Mouse (Mus musculus): ENCODE measurements around the gene Ugt1a9. TPM values are rescaled to one million over a fixed set of nuclear protein-coding genes. Genes with fewer than 3 reads are reported as not detected.

Ugt1a9 gene
- polyA plus RNA-seq, 1 experiment: not detected

DNA sequence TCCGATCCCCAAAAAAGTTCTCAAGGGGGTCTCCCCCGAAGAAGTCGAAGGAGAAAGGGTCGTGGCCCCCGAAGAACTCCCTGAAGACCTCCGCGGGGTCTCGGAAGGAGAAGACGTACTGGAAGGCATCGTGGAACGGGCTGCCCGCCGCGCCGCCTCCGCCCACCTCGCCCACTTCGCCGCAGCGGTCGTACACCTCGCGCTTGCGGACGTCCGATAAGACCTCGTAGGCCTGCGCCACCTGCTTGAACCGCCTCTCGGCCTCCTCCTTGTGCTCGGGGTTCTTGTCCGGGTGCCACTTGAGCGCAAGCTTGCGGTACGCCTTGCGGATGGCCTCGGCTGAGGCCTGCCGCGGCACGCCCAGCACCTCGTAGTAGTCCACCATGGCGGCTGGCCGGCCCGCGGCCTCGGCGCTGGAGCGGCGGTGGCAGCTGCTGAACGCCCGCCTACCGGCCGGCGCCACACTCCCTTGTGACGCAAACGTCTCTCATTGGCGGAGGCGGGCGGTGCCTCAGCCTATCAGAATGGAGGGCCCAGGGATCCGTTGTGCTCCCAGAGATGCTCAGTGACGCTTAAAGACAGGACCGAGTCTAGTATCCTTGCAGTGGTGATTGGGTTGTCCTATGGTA, 134.8 kb downstream of the Ugt1a9 start, which contains the start of gene Dnajb3:
TSS of gene Dnajb3 (minus strand) at position 489 of the 629 bp plus-strand sequence.
- peaks cover 41% of the 10 kb centered on the region for H3K36me3 ChIP-seq (ENCODE audit: control insufficient read depth)
- peaks cover 16% of the 10 kb centered on the region for H3K9me3 ChIP-seq (ENCODE audit: control insufficient read depth, low read length)
- H3K4me3 ChIP-seq (replicated peaks): peak within 1 kb of the TSS; percentile 81
- TF ChIP-seq GATA1 (IDR thresholded peaks at IDR 0.05; ENCODE audit: low read length) (peak; percentile 27; the same call in 1 of the 2 replicates), TAL1 (IDR thresholded peaks at IDR 0.05; ENCODE audit: low read length) (no peak)
- H3K27me3 ChIP-seq (ENCODE audit: control insufficient read depth): peaks cover 2% of the 10 kb centered on the region
- peaks cover 65% of the 10 kb centered on the region for H3K4me1 ChIP-seq (ENCODE audit: control insufficient read depth)

DNA sequence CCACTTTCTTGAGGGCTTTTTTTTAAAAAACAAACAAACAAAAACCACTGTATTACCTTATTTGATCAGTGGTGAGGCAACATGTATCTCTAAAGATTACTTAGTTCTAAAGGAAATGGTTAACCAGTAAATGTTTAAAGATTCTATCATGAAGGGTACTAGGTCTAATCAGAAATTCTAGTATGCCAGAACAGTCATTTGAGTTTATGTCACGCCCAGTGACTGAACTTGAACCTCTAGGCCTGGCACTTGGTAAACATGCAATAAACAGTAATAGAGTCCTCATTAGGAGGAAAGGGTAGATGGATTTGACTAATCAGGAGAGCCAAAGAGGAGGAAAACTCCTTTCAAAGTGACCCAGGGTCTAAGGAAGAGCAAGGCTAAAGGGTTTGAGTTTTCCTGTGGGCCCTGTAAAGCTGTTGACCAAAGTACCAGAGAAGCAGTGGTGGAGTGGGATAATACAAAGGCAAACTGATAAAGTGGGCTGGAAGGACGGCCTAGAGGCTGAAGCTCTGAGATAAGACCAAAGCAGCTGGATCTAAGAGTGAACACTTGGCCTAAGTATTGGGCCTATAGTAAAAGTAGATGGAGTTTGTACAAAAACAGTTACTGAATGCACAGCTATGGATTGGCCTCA, 136.4 kb downstream of the Ugt1a9 start:
- peaks cover 65% of the 10 kb centered on the region for H3K4me1 ChIP-seq (ENCODE audit: control insufficient read depth)
- peaks cover 21% of the 10 kb centered on the region for H3K9me3 ChIP-seq (ENCODE audit: control insufficient read depth, low read length)
- H3K36me3 ChIP-seq (ENCODE audit: control insufficient read depth): peaks cover 41% of the 10 kb centered on the region
- H3K4me3 ChIP-seq (replicated peaks): peak overlapping the region; percentile 25
- H3K27me3 ChIP-seq (ENCODE audit: control insufficient read depth): no peaks in the 10 kb centered on the region
- TF ChIP-seq TAL1 (IDR thresholded peaks at IDR 0.05; ENCODE audit: low read length): peak; percentile 88
- TF ChIP-seq GATA1 (IDR thresholded peaks at IDR 0.05; ENCODE audit: low read length): peak; percentile 97

GRCm38 (mm10) chr1:88211812-88212211, 141.2 kb downstream of the Ugt1a9 start, which contains the start of gene Ugt1a1:
Ugt1a1 (plus strand) TSS chr1:88211959.
- Histone ChIP-seq H3K4me1 (ENCODE audit: control insufficient read depth) (peaks cover 34% of the 10 kb centered on the region), H3K36me3 (ENCODE audit: control insufficient read depth) (peaks cover 7% of the 10 kb centered on the region), H3K27me3 (ENCODE audit: control insufficient read depth) (no peaks in the 10 kb centered on the region), H3K9me3 (ENCODE audit: control insufficient read depth, low read length) (peaks cover 13% of the 10 kb centered on the region), H3K4me3 (replicated peaks) (no peak within 1 kb of the TSS)
- peak; percentile 31; the same call in 2 of the 3 replicates for TF ChIP-seq TAL1 (IDR thresholded peaks at IDR 0.05; ENCODE audit: low read length)
- no peak for TF ChIP-seq GATA1 (IDR thresholded peaks at IDR 0.05; ENCODE audit: low read length)

- peaks cover 27% of the 10 kb centered on the region for H3K4me1 ChIP-seq (ENCODE audit: control insufficient read depth)
- no peaks in the 10 kb centered on the region for H3K27me3 ChIP-seq (ENCODE audit: control insufficient read depth)
- no peak overlapping the region for H3K4me3 ChIP-seq (replicated peaks)
- H3K36me3 ChIP-seq (ENCODE audit: control insufficient read depth): peaks cover 7% of the 10 kb centered on the region
- TF ChIP-seq GATA1 (IDR thresholded peaks at IDR 0.05; ENCODE audit: low read length) (no peak), TAL1 (IDR thresholded peaks at IDR 0.05; ENCODE audit: low read length) (no peak)
- H3K9me3 ChIP-seq (ENCODE audit: control insufficient read depth, low read length): peaks cover 19% of the 10 kb centered on the region
Observed at GRCm38 (mm10) chr1:88212341-88213045, 141.9 kb downstream of the Ugt1a9 start.

DNA sequence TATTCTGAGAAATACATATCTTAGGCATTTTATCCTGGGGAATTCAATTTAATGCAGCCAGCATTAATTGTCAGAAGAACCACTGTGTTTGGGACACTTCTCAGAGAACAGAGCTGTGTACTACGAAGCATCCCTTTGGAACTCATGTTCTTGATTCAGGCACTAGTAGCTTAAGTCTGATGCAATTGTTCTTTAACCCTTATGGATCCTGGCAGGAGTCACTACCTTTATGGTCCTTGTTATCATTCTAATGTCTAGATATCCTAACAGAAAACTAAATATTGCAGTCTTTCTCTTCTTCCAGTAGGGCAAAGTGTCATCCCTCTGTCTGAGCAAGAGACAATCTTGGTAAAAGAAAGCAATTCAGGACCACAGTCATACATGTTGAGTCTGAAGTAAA, 142.5 kb downstream of the Ugt1a9 start:
- Histone ChIP-seq H3K4me3 (replicated peaks) (no peak overlapping the region), H3K9me3 (ENCODE audit: control insufficient read depth, low read length) (peaks cover 21% of the 10 kb centered on the region), H3K36me3 (ENCODE audit: control insufficient read depth) (0 out of 2 replicates have a peak, but pooled peaks cover 5% of the 10 kb centered on the region), H3K27me3 (ENCODE audit: control insufficient read depth) (no peaks in the 10 kb centered on the region), H3K4me1 (ENCODE audit: control insufficient read depth) (peaks cover 21% of the 10 kb centered on the region)
- TF ChIP-seq TAL1 (IDR thresholded peaks at IDR 0.05; ENCODE audit: low read length) (no peak), GATA1 (IDR thresholded peaks at IDR 0.05; ENCODE audit: low read length) (no peak)

- TF ChIP-seq GATA1 (IDR thresholded peaks at IDR 0.05; ENCODE audit: low read length) (no peak), TAL1 (IDR thresholded peaks at IDR 0.05; ENCODE audit: low read length) (no peak)
- Histone ChIP-seq H3K27me3 (ENCODE audit: control insufficient read depth) (no peaks in the 10 kb centered on the region), H3K4me1 (ENCODE audit: control insufficient read depth) (peaks cover 13% of the 10 kb centered on the region), H3K4me3 (replicated peaks) (no peak overlapping the region), H3K9me3 (ENCODE audit: control insufficient read depth, low read length) (peaks cover 21% of the 10 kb centered on the region), H3K36me3 (ENCODE audit: control insufficient read depth) (0 out of 2 replicates have a peak, but pooled peaks cover 2% of the 10 kb centered on the region)
Observed at GRCm38 (mm10) chr1:88213766-88214461, 143.3 kb downstream of the Ugt1a9 start.

- Histone ChIP-seq H3K4me1 (ENCODE audit: control insufficient read depth) (peaks cover 8% of the 10 kb centered on the region), H3K9me3 (ENCODE audit: control insufficient read depth, low read length) (peaks cover 21% of the 10 kb centered on the region), H3K4me3 (replicated peaks) (no peak overlapping the region), H3K27me3 (ENCODE audit: control insufficient read depth) (no peaks in the 10 kb centered on the region), H3K36me3 (ENCODE audit: control insufficient read depth) (no peaks in the 10 kb centered on the region)
- TF ChIP-seq TAL1 (IDR thresholded peaks at IDR 0.05; ENCODE audit: low read length) (no peak), GATA1 (IDR thresholded peaks at IDR 0.05; ENCODE audit: low read length) (no peak)
Observed at GRCm38 (mm10) chr1:88214462-88214952, 143.9 kb downstream of the Ugt1a9 start.

- peaks cover 3% of the 10 kb centered on the region; the same call in 1 of the 2 replicates for H3K4me1 ChIP-seq (ENCODE audit: control insufficient read depth)
- no peak overlapping the region for H3K4me3 ChIP-seq (replicated peaks)
- TF ChIP-seq GATA1 (IDR thresholded peaks at IDR 0.05; ENCODE audit: low read length): no peak
- TF ChIP-seq TAL1 (IDR thresholded peaks at IDR 0.05; ENCODE audit: low read length): no peak
- H3K27me3 ChIP-seq (ENCODE audit: control insufficient read depth): no peaks in the 10 kb centered on the region
- no peaks in the 10 kb centered on the region for H3K36me3 ChIP-seq (ENCODE audit: control insufficient read depth)
- peaks cover 21% of the 10 kb centered on the region for H3K9me3 ChIP-seq (ENCODE audit: control insufficient read depth, low read length)
Observed at GRCm38 (mm10) chr1:88215466-88216380, 145.1 kb downstream of the Ugt1a9 start.

Data from erythroblast, embryonic 14.5 days (primary cell).